Mouse (Mus musculus) spleen, postnatal 10 days (tissue): ENCODE data around the gene Casc3.
A peak's percentile ranks its signal among the peaks of the same experiment; 100 is the strongest.

Source experiments
- DNase-seq, 2 experiments: peaks; one replicate each; pipeline ENCODE4 v3.0.0; 2021 to 2022; ENCODE audit warnings: low spot score in 2 of 2

Casc3 gene

GRCm38 (mm10) chr11:98772667-98773171 is 32.0 kb upstream of the Casc3 start:
- DNase-seq: no peak

DNA sequence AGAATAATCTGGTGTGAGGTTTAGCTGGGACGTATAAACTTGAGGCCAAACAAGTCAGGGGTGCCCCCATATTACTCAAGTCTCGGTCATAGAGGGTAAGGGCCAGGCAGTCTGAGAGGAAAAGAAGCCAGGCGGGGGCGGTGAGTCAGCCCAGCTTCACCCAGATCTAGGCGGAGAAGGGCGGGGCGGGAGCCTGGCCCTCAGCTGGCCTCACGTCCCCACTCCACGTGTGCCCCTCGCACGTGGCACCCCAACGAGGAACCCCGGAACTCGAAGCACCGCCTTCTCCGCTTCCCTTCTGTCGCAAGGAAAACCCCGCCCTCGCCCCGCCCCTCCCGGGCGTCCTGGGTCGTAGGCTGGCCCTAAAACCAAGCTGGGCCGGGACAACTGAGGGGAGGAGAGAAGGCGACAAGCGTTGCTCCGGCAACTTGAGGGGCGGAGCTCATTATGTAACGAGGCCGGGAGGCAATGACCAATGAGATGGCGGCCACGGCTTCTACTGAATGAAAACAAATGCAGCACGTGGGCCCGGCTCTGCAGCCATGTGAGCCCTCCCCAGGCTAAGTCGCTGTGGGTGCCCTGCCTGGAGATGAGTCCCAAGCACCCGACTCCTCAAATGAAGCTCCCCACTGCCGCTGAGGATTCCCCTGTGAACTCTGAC is 30.9 kb upstream of the Casc3 start:
- DNase-seq: peak; percentile 92 to 96

GRCm38 (mm10) chr11:98774582-98775347 is 29.9 kb upstream of the Casc3 start, which contains the start of gene Nr1d1:
Gene Nr1d1 (minus strand): TSS chr11:98775333.
- DNase-seq: no peak

- DNase-seq: peak; percentile 60 to 85
Measured at GRCm38 (mm10) chr11:98775348-98776051, 29.2 kb upstream of the Casc3 start.

DNA sequence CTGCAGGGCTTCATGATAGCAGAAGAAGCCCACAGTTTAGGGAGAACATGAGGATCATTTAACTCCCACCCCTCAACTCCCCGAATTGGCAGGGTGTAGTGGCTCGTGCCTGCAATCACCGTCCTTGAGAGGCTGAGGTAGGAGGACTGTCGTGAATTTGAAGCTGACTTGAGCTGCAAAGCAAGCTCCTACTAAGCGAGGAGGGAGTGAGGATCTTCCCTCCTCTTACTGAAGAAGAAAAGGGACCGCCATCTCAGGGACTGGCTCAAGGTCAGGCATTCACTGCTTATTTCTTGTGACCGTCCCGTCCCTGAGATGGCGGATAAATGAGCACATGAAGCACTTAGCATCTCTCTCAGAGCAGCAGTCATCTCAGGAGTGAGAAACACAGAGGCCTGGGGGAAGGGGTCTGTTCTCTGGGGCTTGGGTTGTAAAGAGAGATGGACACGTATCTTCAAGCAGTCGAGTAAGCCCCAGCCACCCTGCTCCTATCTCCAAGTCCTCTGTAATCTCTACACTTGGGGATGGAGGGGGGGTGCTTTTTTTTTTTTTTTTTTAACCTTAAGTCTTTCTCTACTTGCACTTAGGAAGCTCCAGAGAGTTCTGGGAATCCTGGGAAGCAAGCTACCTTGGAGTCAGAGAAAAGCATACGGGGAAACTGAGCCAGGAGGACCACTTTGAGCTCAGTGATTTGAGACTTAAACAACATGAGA is 28.5 kb upstream of the Casc3 start:
- no peak for DNase-seq

- DNase-seq: no peak
Measured at GRCm38 (mm10) chr11:98776843-98777590, 27.7 kb upstream of the Casc3 start.

- DNase-seq: no peak
Measured at GRCm38 (mm10) chr11:98777888-98778287, 26.8 kb upstream of the Casc3 start.

GRCm38 (mm10) chr11:98781851-98782512 is 22.7 kb upstream of the Casc3 start:
- no peak for DNase-seq

GRCm38 (mm10) chr11:98782651-98783235 is 22.0 kb upstream of the Casc3 start:
- DNase-seq: no peak

DNA sequence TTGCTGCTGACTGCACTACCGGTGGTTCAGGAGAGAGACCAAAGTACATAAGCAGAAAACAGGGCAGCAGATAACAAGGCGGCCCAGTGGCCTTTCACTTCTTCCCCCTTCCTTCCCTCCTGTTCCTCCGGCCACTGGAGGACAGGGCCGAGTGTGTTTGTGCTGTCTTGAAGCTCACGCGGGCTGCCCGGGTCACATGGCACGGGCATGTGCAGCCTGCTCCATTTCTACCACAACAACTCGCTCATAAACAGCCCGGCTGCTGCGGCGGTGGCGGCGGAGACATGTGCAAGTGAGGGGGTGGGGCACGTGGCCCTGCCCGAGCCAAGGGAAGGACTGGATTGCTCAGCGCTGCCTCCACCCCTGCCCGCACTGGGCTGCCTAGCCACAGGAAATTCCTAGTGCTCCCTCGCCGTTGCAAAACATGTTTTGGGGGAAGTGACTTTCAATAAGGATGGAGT is 21.4 kb upstream of the Casc3 start:
- DNase-seq: peak in 1 of 2 experiments; percentile 81

DNA sequence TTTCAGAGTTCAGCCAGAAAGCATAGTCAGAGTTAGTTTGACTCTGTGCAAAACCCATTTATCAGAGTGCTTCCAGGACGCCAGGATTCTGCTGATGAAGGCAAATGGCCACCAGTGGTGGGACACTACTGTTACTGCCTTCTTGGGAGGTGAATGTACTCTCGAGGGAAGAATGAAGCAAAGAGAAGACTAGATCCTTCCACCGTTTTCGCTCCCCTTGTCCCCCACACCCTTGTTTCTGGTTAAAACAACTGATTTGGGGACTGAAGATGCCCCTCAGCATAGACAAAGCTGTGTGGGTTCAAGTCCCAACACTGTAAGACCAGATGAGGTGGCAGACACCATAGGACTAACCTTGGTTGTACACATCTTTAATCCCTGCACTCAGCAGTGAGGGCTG is 20.6 kb upstream of the Casc3 start:
- DNase-seq: no peak

DNA sequence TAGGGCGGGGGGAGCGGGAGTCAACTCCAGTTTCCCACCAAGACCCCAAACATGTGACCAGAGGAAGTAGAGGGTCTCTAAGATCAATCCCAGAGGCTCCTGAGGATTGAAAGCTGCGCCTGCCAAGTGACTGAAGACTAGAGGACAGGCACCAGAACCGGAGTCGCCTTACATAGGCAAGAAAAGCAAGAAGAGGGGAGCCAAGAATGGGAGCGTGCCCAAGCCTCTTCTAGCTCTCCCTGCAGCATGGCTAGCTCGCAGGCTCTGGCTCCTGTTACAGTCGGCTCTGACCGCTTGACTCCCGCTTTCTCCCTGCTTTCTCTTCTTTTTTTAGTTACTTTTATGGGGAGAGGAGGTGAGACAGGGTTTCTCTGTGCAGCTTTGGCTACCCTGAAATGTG is 19.5 kb upstream of the Casc3 start:
- no peak for DNase-seq

DNA sequence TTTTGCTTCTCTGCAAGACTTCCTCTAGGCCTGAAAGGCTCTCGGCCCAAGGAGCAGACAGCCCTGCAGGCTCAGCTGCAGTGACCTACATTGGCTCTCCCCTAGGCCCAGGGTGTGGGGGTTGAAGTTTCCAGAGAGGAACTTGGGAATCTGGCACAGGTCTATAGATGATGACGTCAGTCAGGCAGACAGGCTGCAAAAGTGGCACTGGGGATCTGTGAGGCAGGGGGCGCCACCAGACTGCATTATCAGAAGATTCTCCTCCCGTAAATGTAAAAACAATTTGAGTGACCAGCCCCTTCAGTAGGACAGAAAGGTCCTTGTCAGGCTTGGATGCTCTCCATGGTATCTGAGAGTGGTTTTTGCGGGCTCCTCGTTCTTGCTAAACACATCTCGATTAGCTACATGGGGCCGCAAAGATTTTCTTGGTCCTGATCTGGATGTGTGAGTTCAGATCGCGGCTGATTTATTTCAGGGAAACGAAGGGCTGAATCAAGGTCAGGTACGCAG is 18.9 kb upstream of the Casc3 start:
- peak in 1 of 2 experiments; percentile 72 for DNase-seq

DNA sequence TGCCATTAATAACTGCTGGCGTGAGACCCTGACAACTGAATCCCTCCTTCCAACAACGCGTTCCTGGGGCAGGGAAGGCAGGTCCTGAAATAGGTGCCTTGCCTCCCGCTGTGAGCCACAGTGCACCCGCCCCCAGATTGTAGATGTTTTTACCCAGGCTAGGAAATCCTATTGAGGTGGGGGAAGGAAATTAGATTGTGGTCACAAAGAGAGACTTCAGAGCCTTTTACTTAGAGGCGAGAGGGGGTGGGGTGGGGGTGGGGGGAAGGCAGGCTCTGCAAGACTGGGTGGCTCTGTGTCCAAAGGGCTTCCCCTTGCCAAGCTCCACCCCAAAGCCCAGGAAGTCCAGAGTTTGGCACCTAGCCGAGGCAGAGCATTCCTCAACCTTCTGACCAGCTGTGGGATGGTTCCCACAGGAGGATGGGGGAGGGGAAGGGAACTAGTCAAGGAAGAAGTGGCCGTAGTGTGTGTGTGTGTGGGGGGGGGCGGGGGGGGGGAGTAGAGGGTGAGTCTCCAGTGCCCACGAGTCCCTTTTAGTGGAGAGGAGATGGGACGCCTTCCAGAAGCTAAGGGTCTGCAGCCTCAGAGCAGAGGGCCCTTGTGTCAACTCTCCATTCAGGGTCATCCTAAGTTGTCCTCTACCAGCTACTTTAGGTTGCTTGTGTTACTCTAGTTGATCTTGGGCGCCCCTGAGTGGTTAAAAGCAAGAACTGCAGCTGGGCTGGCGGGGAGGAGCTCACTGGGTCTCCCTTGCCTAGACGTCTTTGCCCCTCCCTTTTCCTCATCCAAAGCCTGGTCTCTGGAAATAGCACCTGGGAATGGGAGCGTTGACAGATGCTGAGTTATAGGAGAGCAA is 18.1 kb upstream of the Casc3 start:
- peak; percentile 86 to 91 for DNase-seq

- no peak for DNase-seq
Measured at GRCm38 (mm10) chr11:98787229-98787628, 17.5 kb upstream of the Casc3 start.

GRCm38 (mm10) chr11:98787691-98788090 is 17.0 kb upstream of the Casc3 start:
- no peak for DNase-seq

GRCm38 (mm10) chr11:98788139-98788538 is 16.6 kb upstream of the Casc3 start:
- no peak for DNase-seq

GRCm38 (mm10) chr11:98788550-98789218 is 16.0 kb upstream of the Casc3 start:
- peak; percentile 65 to 88 for DNase-seq
